Mouse (Mus musculus): ENCODE data around the gene Ms4a4a.

GRCm38 (mm10) chr19:11368310-11368709 is 7.0 kb upstream of the Ms4a4a start:
- TF ChIP-seq POLR2A (IDR thresholded peaks at IDR 0.05; ENCODE audit: insufficient read depth, low read depth, low read length) (no peak), CTCF (IDR thresholded peaks at IDR 0.05) (no peak), EP300 (IDR thresholded peaks at IDR 0.05; ENCODE audit: insufficient read depth, low read depth, low read length) (no peak)
